Mouse (Mus musculus) limb, embryonic 13.5 days (tissue): ENCODE results near the gene Zfp563. TPM values are rescaled to one million over a fixed set of nuclear protein-coding genes. Genes with fewer than 3 reads are reported as not detected.

Source experiments
- ATAC-seq: fragments of 200-750 bp; cut with Nextera tagmentation; 2 replicates; pipeline ENCODE4 v1.8.0; 2017; ENCODE audit warnings: low read depth, moderate number of reproducible peaks, moderate TSS enrichment; ENCODE audit not compliant: low FRiP score
- H3K27ac ChIP-seq: fragments of 300-500 bp; sonication (generic); 2 replicates; pipeline ENCODE4 v1.5.1; 2015; ENCODE audit warnings: inconsistent platforms, mild to moderate bottlenecking, moderate library complexity
- H3K27me3 ChIP-seq: fragments of 300-500 bp; sonication (generic); 2 replicates; pipeline ENCODE4 v1.6.1; 2015; ENCODE audit warnings: mild to moderate bottlenecking, inconsistent platforms
- H3K36me3 ChIP-seq: fragments of 300-500 bp; sonication (generic); 2 replicates; pipeline ENCODE4 v1.6.1; 2015; ENCODE audit warnings: inconsistent platforms, mild to moderate bottlenecking, moderate library complexity
- H3K4me1 ChIP-seq: fragments of 300-500 bp; sonication (generic); 2 replicates; pipeline ENCODE4 v1.6.1; 2015; ENCODE audit warnings: inconsistent platforms
- H3K4me2 ChIP-seq: fragments of 300-500 bp; sonication (generic); replicated peaks from 2 replicates; pipeline ENCODE4 v1.6.1; 2015; ENCODE audit warnings: inconsistent platforms, mild to moderate bottlenecking, moderate library complexity
- H3K4me3 ChIP-seq: fragments of 300-500 bp; sonication (generic); 2 replicates; pipeline ENCODE4 v1.5.1; 2015; ENCODE audit warnings: moderate library complexity, mild to moderate bottlenecking, inconsistent platforms
- H3K9ac ChIP-seq: fragments of 300-500 bp; sonication (generic); 2 replicates; pipeline ENCODE4 v1.6.1; 2015; ENCODE audit warnings: mild to moderate bottlenecking, inconsistent platforms
- H3K9me3 ChIP-seq: fragments of 300-500 bp; sonication (generic); 2 replicates; pipeline ENCODE4 v1.6.1; 2016; ENCODE audit warnings: inconsistent platforms
- WGBS: fragments of 180-500 bp; shearing (Covaris S2); methylation state at CpG from one replicate; pipeline ENCODE4 v1.1.7; 2015; 5-methylcytosine and 5-hydroxymethylcytosine counted together
- polyA plus RNA-seq: library from polyadenylated mRNA; unstranded; fragments of >200 nt; fragmentation: Nextera tagmentation; extraction: Ambion mirVana; gene quantifications from 2 replicates; pipeline ENCODE4 v1.2.1, GENCODE M21; 2015

Gene Zfp563
- 10.9 and 12.0 TPM in 2 replicates for polyA plus RNA-seq

DNA sequence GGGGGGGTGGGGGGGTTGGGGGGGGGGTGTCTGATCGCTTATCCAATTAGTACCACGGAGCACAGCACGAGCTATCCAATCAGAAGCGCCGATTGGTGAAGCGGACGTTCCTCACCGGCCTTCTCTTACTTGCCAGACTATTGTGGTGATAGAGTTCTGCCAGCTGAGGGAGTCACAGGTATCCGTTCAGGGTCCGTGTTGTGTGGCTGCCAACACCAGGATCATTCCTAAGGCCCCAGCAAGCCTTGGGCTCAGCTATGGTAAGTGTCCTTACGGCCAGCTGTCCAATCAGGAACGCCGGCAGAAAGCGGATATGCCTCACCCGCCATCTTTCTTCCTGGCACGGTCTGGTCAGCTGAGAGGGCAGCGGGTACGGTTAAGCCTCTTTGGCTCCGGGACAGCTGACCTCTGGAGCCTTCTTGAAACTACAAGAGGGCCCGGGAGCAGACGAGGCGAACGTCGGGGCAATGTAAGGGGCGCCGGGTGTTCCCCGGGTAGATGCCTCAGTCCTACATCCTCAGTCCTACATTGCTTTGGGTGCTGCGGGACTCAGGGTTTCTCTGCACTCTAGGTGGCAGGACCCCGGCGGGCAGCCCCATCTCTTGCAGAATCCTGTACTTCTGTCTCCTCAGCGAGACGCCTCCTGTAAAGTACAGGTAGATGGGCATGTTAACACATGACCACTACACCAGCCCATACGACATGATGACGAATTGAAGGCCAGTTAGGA, at the start of gene Zfp563:
TSS of gene Zfp563 (plus strand) at position 91 of the 730 bp plus-strand sequence.
- Histone ChIP-seq H3K9me3 (no peaks in the 10 kb centered on the region), H3K4me3 (peak within 1 kb of the TSS; percentile 68), H3K27me3 (no peaks in the 10 kb centered on the region), H3K36me3 (no peaks in the 10 kb centered on the region), H3K9ac (peak within 1 kb of the TSS; percentile 75), H3K4me2 (peak within 1 kb of the TSS; percentile 68), H3K4me1 (peaks cover 12% of the 10 kb centered on the region), H3K27ac (peak within 1 kb of the TSS; percentile 83; the same call in 1 of the 2 replicates)
- 4% methylated on average over 34 of the region's 34 CpGs for WGBS
- ATAC-seq = peak; percentile 92

DNA sequence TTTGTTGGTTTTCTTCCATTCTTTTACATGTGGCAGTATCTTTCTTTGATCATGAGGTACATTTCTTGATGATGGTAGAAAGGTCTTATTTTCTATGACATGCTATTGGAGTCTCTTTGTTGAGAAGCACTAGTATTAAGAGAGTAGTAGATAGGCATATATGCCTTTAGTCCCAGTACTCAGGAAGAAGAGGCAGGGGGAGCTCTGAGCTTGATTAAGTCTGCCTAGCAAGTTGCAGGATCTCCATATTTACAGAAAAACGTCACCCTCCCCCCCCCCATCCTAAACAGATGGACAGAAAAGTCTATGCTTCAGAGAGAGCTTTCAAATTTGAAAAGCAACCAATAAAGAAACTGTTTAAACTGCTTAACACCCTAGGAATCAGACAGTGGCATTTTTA, 30.3 kb upstream of the Zfp563 start:
- H3K27me3 ChIP-seq = no peaks in the 10 kb centered on the region
- 14% methylated on average over 1 of the region's 1 CpGs for WGBS
- no peak overlapping the region for H3K4me3 ChIP-seq
- no peak overlapping the region for H3K9ac ChIP-seq
- no peaks in the 10 kb centered on the region for H3K4me1 ChIP-seq
- H3K36me3 ChIP-seq = no peaks in the 10 kb centered on the region
- H3K9me3 ChIP-seq = no peaks in the 10 kb centered on the region
- ATAC-seq = no peak
- H3K4me2 ChIP-seq = no peak overlapping the region
- no peak overlapping the region for H3K27ac ChIP-seq

DNA sequence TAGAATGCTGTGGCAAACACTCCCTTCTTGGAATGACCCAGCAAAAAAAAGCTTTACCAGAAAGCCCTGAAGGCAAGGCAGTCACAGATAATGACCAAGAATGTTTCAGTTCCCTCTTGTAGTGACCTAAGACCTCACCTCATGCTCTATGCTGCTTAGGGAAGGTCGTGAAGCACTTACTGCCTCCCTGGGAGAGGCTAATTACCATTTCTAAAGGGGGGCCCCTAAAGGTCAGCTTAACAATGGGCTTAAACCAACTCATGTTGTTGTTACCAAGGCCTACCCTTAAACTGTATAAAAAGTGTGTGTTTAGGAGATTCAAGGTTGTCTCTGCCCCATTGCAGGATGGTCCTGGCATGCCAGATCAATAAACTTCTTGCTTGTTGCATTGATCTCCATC, 26.1 kb upstream of the Zfp563 start:
- Histone ChIP-seq H3K4me1 (no peaks in the 10 kb centered on the region), H3K9ac (no peak overlapping the region), H3K27me3 (no peaks in the 10 kb centered on the region), H3K4me2 (no peak overlapping the region), H3K36me3 (no peaks in the 10 kb centered on the region), H3K4me3 (no peak overlapping the region), H3K27ac (no peak overlapping the region), H3K9me3 (no peaks in the 10 kb centered on the region)
- ATAC-seq = no peak
- WGBS = 9% methylated on average over 1 of the region's 1 CpGs

DNA sequence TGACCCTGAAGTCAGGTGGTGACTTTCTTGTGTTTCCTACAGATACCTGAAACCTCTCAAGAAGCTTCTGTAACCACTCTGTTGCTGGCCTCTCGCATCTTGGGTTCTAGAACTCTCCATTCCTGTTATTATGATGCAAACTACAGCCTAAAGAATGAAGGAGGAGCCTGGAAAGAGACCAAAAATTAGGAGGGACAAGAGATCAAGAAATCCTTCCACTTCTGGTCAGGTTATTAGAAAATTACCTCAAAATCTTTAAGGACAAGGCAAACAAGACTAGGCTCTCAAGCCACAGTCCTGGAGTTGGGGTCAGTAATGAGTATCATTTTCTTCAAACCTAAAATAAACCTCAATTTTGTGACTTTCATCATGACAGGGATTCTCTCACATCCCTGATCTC, 21.2 kb upstream of the Zfp563 start, which contains the start of gene 4921501E09Rik:
TSS of gene 4921501E09Rik (minus strand) at position 101 of the 400 bp plus-strand sequence.
- no peak within 1 kb of the TSS for H3K9ac ChIP-seq
- no peaks in the 10 kb centered on the region for H3K9me3 ChIP-seq
- H3K4me1 ChIP-seq = no peaks in the 10 kb centered on the region
- H3K4me3 ChIP-seq = no peak within 1 kb of the TSS
- H3K4me2 ChIP-seq = no peak within 1 kb of the TSS
- WGBS = 32% methylated on average over 1 of the region's 1 CpGs
- no peak for ATAC-seq
- H3K27ac ChIP-seq = no peak within 1 kb of the TSS
- H3K27me3 ChIP-seq = no peaks in the 10 kb centered on the region
- H3K36me3 ChIP-seq = no peaks in the 10 kb centered on the region

DNA sequence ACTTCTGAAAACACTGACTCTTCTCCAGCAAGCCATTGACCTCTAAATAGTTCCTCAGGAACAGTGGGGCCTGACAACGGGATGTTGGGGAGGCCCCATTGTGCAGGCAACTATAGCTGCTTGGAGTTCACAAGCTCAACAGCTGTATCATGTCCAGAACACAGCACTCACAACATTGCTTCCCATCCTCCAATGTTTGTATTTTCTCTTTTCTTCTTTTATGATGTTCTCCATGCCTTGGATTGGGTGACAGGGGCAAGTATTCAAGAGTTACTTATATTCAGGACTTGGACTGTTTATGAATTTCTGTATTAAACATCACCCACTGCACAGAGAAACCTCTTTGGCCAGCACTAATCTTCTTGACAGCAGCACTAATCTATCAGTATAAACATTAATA, 2.5 kb downstream of the Zfp563 start:
- WGBS = 100% methylated on average over 1 of the region's 1 CpGs
- peaks cover 12% of the 10 kb centered on the region for H3K4me1 ChIP-seq
- no peak overlapping the region for H3K27ac ChIP-seq
- H3K36me3 ChIP-seq = no peaks in the 10 kb centered on the region; the same call in 1 of the 2 replicates
- H3K27me3 ChIP-seq = no peaks in the 10 kb centered on the region
- H3K9ac ChIP-seq = no peak overlapping the region
- no peak overlapping the region for H3K4me2 ChIP-seq
- H3K4me3 ChIP-seq = no peak overlapping the region
- ATAC-seq = no peak
- H3K9me3 ChIP-seq = no peaks in the 10 kb centered on the region

DNA sequence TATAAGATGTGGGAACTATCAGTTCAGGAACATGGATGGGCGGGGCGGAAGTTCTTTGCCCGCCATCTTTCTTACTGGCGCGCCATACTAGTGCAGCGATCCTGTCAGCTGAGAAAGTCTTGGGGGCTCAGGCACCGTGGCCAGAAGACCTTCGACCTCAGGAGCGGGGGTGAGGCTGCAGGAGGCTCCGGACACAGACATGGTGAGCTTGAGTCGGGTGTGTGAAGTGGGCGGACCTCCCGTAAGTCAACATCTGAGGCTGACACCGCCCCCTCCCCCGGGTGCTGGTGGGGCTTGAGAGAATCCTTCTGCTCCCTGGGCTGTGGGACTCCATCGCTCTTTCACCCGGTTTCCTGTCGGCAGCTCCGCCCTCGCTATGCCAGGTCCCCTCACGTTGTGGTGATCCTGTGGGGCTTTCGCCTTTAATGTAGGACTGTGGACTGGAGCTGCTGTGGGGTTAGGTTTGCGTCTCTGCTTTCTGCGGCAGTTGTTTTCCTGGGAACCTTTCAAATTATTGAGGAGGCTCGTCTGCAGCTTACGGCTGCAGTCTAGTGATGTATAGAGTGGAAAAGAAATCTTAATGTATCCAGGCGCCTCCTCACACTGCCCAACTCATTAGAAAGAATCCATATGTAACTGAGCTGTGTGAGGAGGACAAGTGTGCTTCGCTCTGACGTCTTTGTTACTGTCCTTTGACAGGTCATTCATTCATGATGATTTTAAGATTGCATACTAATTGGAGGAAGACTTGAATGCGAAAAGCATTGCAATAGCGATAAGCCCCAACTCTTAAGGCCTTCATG, 3.5 kb downstream of the Zfp563 start:
- H3K4me1 ChIP-seq = peaks cover 12% of the 10 kb centered on the region
- H3K27ac ChIP-seq = peak overlapping the region; percentile 85
- peak overlapping the region; percentile 78 for H3K4me2 ChIP-seq
- ATAC-seq = peak; percentile 72; the same call in 1 of the 2 replicates
- WGBS = 4% methylated on average over 31 of the region's 31 CpGs
- H3K27me3 ChIP-seq = no peaks in the 10 kb centered on the region
- peak overlapping the region; percentile 78 for H3K9ac ChIP-seq
- H3K9me3 ChIP-seq = no peaks in the 10 kb centered on the region
- H3K36me3 ChIP-seq = no peaks in the 10 kb centered on the region; the same call in 1 of the 2 replicates
- H3K4me3 ChIP-seq = peak overlapping the region; percentile 62

DNA sequence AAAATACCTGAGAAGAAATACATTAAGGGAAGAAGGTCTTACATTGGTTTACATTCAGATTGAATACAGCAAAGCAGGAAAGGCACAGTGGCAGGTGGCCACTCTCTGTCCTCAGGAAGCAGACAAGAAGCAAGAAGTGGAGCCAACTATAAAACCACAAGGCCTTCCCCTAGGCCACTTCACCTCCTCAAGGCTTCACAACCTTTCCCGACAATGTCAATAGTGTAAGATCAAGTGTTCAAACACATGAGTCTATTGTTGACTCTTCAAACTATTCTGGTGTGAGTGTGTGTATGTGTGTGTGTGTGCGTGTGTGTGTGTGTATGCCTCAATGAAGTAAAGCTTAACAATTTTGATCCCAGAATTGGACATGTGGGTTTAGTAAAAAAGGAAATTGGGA, 8.3 kb downstream of the Zfp563 start:
- no peaks in the 10 kb centered on the region for H3K9me3 ChIP-seq
- H3K27ac ChIP-seq = no peak overlapping the region
- H3K9ac ChIP-seq = no peak overlapping the region
- no peak overlapping the region for H3K4me3 ChIP-seq
- H3K4me2 ChIP-seq = no peak overlapping the region
- no peak for ATAC-seq
- H3K36me3 ChIP-seq = no peaks in the 10 kb centered on the region; the same call in 1 of the 2 replicates
- no peaks in the 10 kb centered on the region for H3K27me3 ChIP-seq
- H3K4me1 ChIP-seq = peaks cover 8% of the 10 kb centered on the region
- WGBS = 87% methylated on average over 2 of the region's 2 CpGs

DNA sequence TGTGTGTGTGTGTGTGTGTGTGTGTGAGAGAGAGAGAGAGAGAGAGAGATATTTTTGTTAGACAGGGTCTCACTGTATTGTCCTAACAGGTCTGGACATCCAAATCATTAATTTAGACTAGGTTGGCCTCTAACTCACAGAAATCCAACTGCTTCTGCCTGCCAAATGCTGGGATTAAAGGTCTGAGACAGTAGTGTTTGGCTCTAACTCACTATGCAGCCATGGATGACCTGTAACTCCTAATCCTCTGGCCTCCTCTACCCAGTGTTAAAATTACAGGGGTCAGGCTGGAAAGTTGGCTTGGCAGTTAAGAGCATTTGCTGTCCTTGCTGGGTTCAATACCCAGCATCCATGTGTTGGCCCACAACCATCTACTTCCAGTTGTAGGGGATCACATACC, 35.4 kb downstream of the Zfp563 start:
- H3K9ac ChIP-seq = no peak overlapping the region
- no peak overlapping the region for H3K4me2 ChIP-seq
- no peak overlapping the region for H3K4me3 ChIP-seq
- H3K4me1 ChIP-seq = no peaks in the 10 kb centered on the region
- H3K27me3 ChIP-seq = no peaks in the 10 kb centered on the region
- ATAC-seq = no peak
- H3K9me3 ChIP-seq = no peaks in the 10 kb centered on the region
- H3K27ac ChIP-seq = no peak overlapping the region
- no peaks in the 10 kb centered on the region for H3K36me3 ChIP-seq

DNA sequence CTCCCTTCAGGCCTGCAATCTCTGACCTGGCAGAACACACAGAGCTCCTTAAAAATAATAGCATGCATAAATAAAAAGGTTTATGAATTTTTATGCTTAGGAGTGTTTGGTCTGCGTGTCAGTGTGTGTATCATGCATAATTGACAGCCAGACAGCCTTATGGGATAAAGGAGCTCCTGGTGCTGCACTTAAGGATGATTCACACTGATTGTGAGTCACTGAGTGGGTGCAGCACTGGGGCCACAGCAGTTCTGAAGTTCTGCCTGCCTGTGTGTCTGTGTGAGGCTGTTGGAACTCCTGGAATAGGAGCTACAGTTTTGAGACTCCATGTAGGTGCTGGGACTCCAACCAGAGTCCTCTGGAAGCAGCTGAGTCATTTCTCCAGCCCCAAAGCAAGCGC, 37.1 kb downstream of the Zfp563 start:
- no peak overlapping the region for H3K9ac ChIP-seq
- no peaks in the 10 kb centered on the region for H3K36me3 ChIP-seq
- 71% methylated on average over 2 of the region's 2 CpGs for WGBS
- no peak overlapping the region for H3K4me3 ChIP-seq
- H3K27me3 ChIP-seq = no peaks in the 10 kb centered on the region
- ATAC-seq = no peak
- no peaks in the 10 kb centered on the region for H3K9me3 ChIP-seq
- no peaks in the 10 kb centered on the region for H3K4me1 ChIP-seq
- no peak overlapping the region for H3K27ac ChIP-seq
- no peak overlapping the region for H3K4me2 ChIP-seq

DNA sequence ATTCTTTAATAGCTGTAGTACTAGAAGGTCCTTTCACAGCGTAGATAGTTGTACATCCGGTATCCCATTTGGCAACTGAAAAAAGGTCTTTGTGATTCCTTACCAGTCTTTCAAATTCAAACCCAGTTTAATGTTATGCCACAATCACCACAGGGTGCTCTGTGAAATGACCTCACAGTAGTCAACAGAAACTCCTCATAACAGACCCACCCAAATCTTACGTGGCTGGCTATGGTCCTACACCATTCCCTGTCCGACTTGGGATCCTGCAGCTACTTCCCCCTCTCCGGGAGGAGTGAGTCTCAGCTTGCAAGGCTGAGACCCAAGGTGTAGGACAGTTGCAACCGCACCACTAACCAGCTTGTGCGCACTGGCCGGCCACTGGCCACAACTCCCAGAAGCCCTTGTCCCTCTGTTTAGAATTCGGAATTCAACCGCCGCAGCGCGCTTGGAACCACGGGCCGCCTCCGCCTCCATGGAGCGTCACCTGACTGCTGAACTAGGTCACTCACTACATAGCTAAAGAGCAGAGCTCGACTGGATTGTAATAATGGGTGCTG, 50.2 kb downstream of the Zfp563 start, which contains the start of gene Morc2b:
TSS of gene Morc2b (minus strand) at position 423 of the 560 bp plus-strand sequence.
- no peaks in the 10 kb centered on the region for H3K4me1 ChIP-seq
- no peak within 1 kb of the TSS for H3K4me3 ChIP-seq
- ATAC-seq = no peak
- no peaks in the 10 kb centered on the region for H3K27me3 ChIP-seq
- H3K9ac ChIP-seq = no peak within 1 kb of the TSS
- no peak within 1 kb of the TSS for H3K4me2 ChIP-seq
- no peaks in the 10 kb centered on the region for H3K36me3 ChIP-seq
- WGBS = 73% methylated on average over 18 of the region's 18 CpGs
- 0 out of 2 replicates have a peak, but pooled peaks cover 4% of the 10 kb centered on the region for H3K9me3 ChIP-seq
- H3K27ac ChIP-seq = no peak within 1 kb of the TSS
